Mouse (Mus musculus): Measurements from ENCODE around the gene Olfr1184. TPM values are rescaled to one million over a fixed set of nuclear protein-coding genes. Genes with fewer than 3 reads are reported as not detected.

Olfr1184 gene
- not detected for polyA plus RNA-seq (2017; shearing (Covaris generic))

DNA sequence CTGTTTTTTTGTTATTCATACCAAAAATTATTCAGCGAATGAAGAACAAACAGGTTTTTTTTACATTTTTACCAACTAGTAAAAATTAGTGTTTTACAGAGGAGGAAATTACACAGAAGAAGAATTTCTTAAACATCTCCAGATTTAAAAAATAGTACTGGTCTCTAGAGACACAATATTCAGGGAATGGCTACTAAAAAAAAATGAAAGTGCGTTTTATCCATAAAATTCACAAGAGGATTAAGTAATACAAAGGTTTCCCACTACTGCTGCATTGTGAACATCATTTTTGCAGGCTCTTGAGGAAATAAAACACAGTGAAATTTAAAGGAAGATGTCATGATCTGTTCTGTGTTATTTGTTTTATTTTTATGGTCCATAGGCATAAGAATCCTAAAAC is at the start of gene Olfr1184:
Gene Olfr1184 (plus strand): TSS at position 301 of the 400 bp plus-strand sequence.

DNA sequence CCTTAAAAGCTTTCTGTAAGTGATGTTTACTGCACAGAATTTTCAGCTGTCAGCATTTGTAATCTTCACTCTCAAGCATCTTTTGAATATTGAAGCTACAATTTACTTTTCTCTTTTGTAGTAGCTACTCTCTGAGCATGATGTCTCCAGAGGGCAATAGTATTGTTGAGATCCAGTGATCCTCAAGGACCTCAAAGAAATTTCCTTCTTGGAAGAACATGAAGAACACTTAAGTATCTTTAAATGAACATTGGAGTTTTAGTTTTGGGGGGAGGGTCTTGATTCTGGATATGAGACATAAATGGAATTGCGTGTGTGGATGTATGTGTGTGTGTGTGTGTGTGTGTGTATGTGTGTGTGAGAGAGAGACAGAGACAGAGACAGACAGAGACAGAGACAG is 34.4 kb upstream of the Olfr1184 start, which contains the start of gene Gm13757:
Gene Gm13757 (minus strand): TSS at position 101 of the 400 bp plus-strand sequence.

DNA sequence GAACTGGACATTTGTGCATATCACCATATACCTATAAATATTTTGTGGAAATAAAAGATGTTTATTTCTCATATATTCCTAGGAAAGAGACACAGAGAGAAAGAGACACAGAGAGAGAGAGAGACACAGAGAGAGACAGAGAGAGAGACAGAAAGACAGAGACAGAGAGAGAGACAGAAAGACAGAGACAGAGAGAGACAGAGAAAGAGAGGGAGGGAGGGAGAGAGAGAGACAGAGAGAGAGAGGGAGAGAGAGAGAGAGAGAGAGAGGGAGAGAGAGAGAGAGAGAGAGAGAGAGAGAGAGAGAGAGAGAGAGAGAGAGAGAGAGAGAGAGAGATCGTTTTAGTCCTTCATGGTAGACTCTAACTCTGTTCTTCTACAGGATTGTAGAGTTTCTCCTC is 28.8 kb upstream of the Olfr1184 start, which contains the start of gene Olfr1183:
Gene Olfr1183 (plus strand): TSS at position 301 of the 400 bp plus-strand sequence.

DNA sequence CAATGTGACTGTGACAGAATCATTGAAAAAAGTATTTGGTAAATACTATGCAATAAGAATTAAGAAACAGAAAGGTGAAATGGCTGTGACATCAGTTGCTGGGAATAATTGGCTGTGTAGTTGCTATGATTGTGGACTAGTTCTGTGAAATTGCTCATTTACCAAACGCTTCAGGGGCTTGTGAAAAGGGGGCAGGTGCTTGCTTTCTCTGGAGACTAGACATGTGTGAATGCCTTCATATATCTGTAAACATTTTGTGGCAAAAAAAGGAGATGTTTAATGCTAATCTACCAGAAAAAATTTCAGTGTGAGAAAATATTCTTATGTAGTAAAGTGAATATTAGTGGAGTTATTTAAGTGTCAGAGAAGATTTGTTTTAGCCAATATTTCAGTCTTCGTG is 9.6 kb downstream of the Olfr1184 start, which contains the start of gene Olfr1185-ps1:
Gene Olfr1185-ps1 (plus strand): TSS at position 301 of the 400 bp plus-strand sequence.

DNA sequence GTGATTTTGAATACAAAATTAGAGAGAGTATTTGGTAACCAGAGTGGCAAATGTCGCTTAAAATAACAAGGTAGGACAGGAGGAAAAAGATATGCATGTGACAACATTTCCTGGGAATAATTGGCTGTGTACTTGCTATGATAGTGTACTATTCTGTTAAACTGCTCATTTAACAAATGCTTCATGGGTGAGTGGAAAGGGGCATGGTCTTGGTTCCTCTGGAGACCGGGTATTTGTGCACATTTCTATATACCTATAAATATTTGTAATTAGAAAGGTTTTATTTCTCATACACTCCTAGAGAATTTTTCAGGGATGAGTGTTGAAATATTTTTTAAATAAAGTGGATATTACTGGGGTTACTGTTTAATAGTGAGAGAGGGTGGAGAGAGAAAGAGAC is 34.9 kb downstream of the Olfr1184 start, which contains the start of gene Olfr1186:
Gene Olfr1186 (plus strand): TSS at position 301 of the 400 bp plus-strand sequence.

Other genes starting within 250 kb of the Olfr1184 start
- gene Olfr1173, start 203.7 kb upstream of the Olfr1184 start, polyA plus RNA-seq (2017; shearing (Covaris generic)), result under 1 TPM in 1 of 2 experiments, not detected in 1; 0.31 TPM
- under 1 TPM in 1 of 2 experiments, not detected in 1; 0.69 TPM for gene Olfr1174-ps, start 168.5 kb upstream of the Olfr1184 start, polyA plus RNA-seq (2017; shearing (Covaris generic))
- under 1 TPM in 1 of 2 experiments, not detected in 1; 0.04 TPM for gene Olfr1175-ps, start 156.4 kb upstream of the Olfr1184 start, polyA plus RNA-seq (2017; shearing (Covaris generic))
- gene Olfr1176, start 146.9 kb upstream of the Olfr1184 start, polyA plus RNA-seq (2017; shearing (Covaris generic)), result under 1 TPM in 1 of 2 experiments, not detected in 1; 0.06 TPM
- not detected for gene Olfr1177-ps, start 137.1 kb upstream of the Olfr1184 start, polyA plus RNA-seq (2017; shearing (Covaris generic))
- under 1 TPM in 1 of 2 experiments, not detected in 1; 0.02 TPM for gene Olfr1178, start 96.5 kb upstream of the Olfr1184 start, polyA plus RNA-seq (2017; shearing (Covaris generic))
- not detected for gene Olfr1179, start 77.1 kb upstream of the Olfr1184 start, polyA plus RNA-seq (2017; shearing (Covaris generic))
- not detected for gene Olfr1180, start 64.4 kb upstream of the Olfr1184 start, polyA plus RNA-seq (2017; shearing (Covaris generic))
- under 1 TPM in 1 of 2 experiments, not detected in 1; 0.09 TPM for gene Olfr1181, start 57.4 kb upstream of the Olfr1184 start, polyA plus RNA-seq (2017; shearing (Covaris generic))
- gene Gm13757, start 34.5 kb upstream of the Olfr1184 start, polyA plus RNA-seq (2017; shearing (Covaris generic)), result not detected
- gene Olfr1183, start 28.7 kb upstream of the Olfr1184 start, polyA plus RNA-seq (2017; shearing (Covaris generic)), result not detected
- gene Olfr1185-ps1, start 9.7 kb downstream of the Olfr1184 start, polyA plus RNA-seq (2017; shearing (Covaris generic)), result under 1 TPM in 1 of 2 experiments, not detected in 1; 0.10 TPM
- gene Olfr1186, start 35.0 kb downstream of the Olfr1184 start, polyA plus RNA-seq (2017; shearing (Covaris generic)), result not detected
- gene Olfr1188, start 73.3 kb downstream of the Olfr1184 start, polyA plus RNA-seq (2017; shearing (Covaris generic)), result under 1 TPM; 0.30 to 0.65 TPM
- not detected for gene Olfr1189, start 102.9 kb downstream of the Olfr1184 start, polyA plus RNA-seq (2017; shearing (Covaris generic))
- under 1 TPM in 1 of 2 experiments, not detected in 1; 0.19 TPM for gene Olfr1191-ps1, start 156.9 kb downstream of the Olfr1184 start, polyA plus RNA-seq (2017; shearing (Covaris generic))
- gene Olfr1192-ps1, start 164.9 kb downstream of the Olfr1184 start, polyA plus RNA-seq (2017; shearing (Covaris generic)), result under 1 TPM in 1 of 2 experiments, not detected in 1; 0.04 TPM
- gene Olfr1193, start 192.0 kb downstream of the Olfr1184 start, polyA plus RNA-seq (2017; shearing (Covaris generic)), result under 1 TPM in 1 of 2 experiments, not detected in 1; 0.07 TPM
- under 1 TPM; 0.14 to 0.20 TPM for gene Olfr1195, start 205.6 kb downstream of the Olfr1184 start, polyA plus RNA-seq (2017; shearing (Covaris generic))
- gene Olfr1196, start 221.0 kb downstream of the Olfr1184 start, polyA plus RNA-seq (2017; shearing (Covaris generic)), result not detected
- not detected for gene Olfr1197, start 248.8 kb downstream of the Olfr1184 start, polyA plus RNA-seq (2017; shearing (Covaris generic))